Mouse (Mus musculus) MEL (cell line): Measurements from ENCODE around the gene Myrfl.

Experiments used
- CTCF ChIP-seq, 3 experiments: IDR thresholded peaks in 2 of 3; conservative IDR thresholded peaks in 1 of 3; 2 replicates each; pipeline ENCODE4 v1.5.1; 2011 to 2012; ENCODE audit warnings: low read length in 3 of 3, low read depth in 2 of 3, mild to moderate bottlenecking in 2 of 3, improper control_type of control experiment in 1 of 3, inconsistent platforms in 1 of 3, mixed read lengths in 1 of 3, moderate library complexity in 1 of 3; ENCODE audit not compliant: control insufficient read depth in 1 of 3, insufficient read depth in 1 of 3, poor library complexity in 1 of 3, severe bottlenecking in 1 of 3
- GATA1 ChIP-seq: IDR thresholded peaks from 2 replicates; pipeline ENCODE4 v1.6.1; 2011; ENCODE audit warnings: low read depth, low read length, improper control_type of control experiment
- MAX ChIP-seq: IDR thresholded peaks from 2 replicates; pipeline ENCODE4 v1.6.1; 2011; ENCODE audit warnings: low read length, improper control_type of control experiment

- TF ChIP-seq MAX (no peak), CTCF (IDR thresholded peaks at IDR 0.05 in 2 of 3, conservative IDR thresholded peaks at IDR 0.05 in 1 of 3; ENCODE audit: control insufficient read depth in 1 of 3, insufficient read depth in 1 of 3, low read depth in 2 of 3, low read length in 3 of 3, poor library complexity in 1 of 3, severe bottlenecking in 1 of 3) (no peak), GATA1 (no peak)
These were observed 66.0 kb downstream of the Myrfl start for GRCm38 (mm10) chr10:116830676-116831075.
